Mouse (Mus musculus): Measurements from ENCODE around the gene H60c. TPM values are rescaled to one million over a fixed set of nuclear protein-coding genes. Genes with fewer than 3 reads are reported as not detected.

Gene H60c
- polyA plus RNA-seq (2011; ENCODE audit: insufficient read depth, insufficient read length, low replicate concordance, missing spikeins): not detected in 2 replicates

DNA sequence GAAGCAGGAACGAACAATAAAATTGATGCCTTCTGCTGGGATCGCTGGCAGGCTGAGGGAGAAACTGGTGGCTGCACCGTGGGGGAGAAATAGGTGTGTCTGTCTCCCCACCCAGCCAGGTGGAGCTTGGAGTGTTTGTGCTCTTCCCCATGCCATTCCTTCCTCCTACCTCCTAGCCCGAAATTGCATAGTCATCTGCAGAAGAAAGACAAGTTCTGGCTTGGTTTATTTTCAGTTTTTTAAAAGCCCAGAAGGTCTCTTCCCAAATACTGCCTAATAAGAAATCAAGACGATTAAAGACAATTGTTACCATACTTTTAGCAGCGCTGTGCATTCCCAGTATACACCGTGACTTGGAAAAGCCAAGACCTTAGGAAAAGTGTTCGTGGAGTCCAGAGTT, at the start of gene H60c:
H60c (minus strand) TSS at position 101 of the 400 bp plus-strand sequence.
- TF ChIP-seq POLR2A (IDR thresholded peaks at IDR 0.05; ENCODE audit: borderline replicate concordance, control insufficient read depth, low read depth, low read length): no peak
- TF ChIP-seq CTCF (IDR thresholded peaks at IDR 0.05; ENCODE audit: control insufficient read depth, insufficient read depth, low read length): no peak
- Histone ChIP-seq H3K27ac (ENCODE audit: control insufficient read depth, insufficient read depth, low read depth, low read length, poor library complexity) (no peak within 1 kb of the TSS), H3K4me3 (replicated peaks; ENCODE audit: control insufficient read depth, low read depth, low read length) (no peak within 1 kb of the TSS), H3K4me1 (ENCODE audit: control insufficient read depth, insufficient read depth, low read length) (no peaks in the 10 kb centered on the region)
- 63% methylated on average over 8 of the region's 8 CpGs for WGBS

DNA sequence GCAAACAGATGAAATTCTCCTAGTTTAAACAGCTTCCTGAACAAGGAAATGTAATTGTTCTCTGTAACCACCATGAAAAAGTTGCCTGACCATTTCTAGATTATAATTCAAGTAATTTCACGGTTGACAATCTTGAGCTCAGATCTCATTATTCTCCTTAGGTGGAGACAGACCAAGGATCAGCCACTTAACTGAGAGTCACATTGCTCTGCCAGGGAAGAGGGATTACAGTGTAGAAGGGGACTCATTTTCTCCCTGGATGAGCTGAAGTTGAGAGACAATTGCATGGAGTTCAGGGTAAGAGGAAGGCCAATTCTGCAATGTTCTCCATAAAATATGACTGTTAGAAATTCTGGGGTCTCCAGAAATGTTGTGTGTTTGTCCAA, 41.2 kb upstream of the H60c start:
- Histone ChIP-seq H3K4me1 (ENCODE audit: control insufficient read depth, insufficient read depth, low read length) (no peaks in the 10 kb centered on the region), H3K4me3 (replicated peaks; ENCODE audit: control insufficient read depth, low read depth, low read length) (no peak overlapping the region), H3K27ac (ENCODE audit: control insufficient read depth, insufficient read depth, low read depth, low read length, poor library complexity) (no peak overlapping the region)
- TF ChIP-seq CTCF (IDR thresholded peaks at IDR 0.05; ENCODE audit: control insufficient read depth, insufficient read depth, low read length) (no peak), POLR2A (IDR thresholded peaks at IDR 0.05; ENCODE audit: borderline replicate concordance, control insufficient read depth, low read depth, low read length) (no peak)
- 75% methylated on average over 1 of the region's 1 CpGs for WGBS

DNA sequence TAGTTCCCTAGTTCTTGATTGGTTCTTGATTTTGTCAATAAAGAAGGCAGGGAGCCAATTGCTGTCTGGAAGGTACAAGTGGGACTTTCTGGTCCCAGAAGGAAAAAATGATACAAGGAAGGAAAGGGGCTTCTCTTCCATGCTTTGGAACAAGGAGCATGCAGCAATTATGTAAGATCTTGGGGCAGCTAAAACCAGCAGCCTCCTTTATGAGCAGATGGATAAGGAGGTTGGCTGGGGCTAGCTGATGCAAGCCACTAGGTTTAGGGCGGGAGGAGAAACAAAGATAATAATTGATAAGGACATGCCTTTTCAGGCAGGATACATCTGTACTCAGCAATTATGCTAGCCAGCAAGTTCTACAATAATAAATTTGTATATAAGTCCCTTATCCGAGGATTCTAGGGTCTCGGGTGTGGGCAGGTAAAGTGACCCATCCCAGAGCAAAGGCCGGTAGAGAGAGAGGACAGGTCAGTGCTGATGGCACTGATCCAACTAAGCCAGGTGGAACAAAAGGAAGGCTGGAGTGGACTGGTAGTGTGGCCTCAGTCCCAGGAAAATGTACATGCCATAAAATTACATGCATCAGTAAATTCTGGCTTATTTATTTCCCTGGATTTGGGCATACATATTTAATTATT, 40.7 kb upstream of the H60c start:
- TF ChIP-seq POLR2A (IDR thresholded peaks at IDR 0.05; ENCODE audit: borderline replicate concordance, control insufficient read depth, low read depth, low read length): no peak
- no peak for TF ChIP-seq CTCF (IDR thresholded peaks at IDR 0.05; ENCODE audit: control insufficient read depth, insufficient read depth, low read length)
- H3K27ac ChIP-seq (ENCODE audit: control insufficient read depth, insufficient read depth, low read depth, low read length, poor library complexity): no peak overlapping the region
- no peaks in the 10 kb centered on the region for H3K4me1 ChIP-seq (ENCODE audit: control insufficient read depth, insufficient read depth, low read length)
- H3K4me3 ChIP-seq (replicated peaks; ENCODE audit: control insufficient read depth, low read depth, low read length): no peak overlapping the region
- 76% methylated on average over 4 of the region's 4 CpGs for WGBS

DNA sequence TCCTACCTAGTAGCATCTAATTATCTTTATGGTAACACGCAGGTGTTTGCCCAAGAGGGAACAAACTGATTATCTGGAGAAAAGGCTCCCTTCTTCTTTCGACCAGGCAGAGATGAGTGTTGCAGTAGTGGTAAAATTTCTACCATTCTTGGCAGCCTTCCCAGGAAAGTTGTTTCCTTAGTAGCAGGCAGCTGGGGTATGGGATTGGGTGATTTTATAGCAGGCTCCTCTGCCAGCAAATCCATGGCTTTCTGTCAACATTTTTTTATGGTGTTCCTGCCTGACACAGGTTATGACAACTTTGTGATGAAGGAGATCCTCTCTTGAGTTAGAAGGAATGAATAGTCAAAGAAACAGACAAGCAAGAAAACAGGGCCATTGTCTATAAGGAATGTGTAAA, 40.2 kb upstream of the H60c start:
- H3K4me3 ChIP-seq (replicated peaks; ENCODE audit: control insufficient read depth, low read depth, low read length): no peak overlapping the region
- 21% methylated on average over 2 of the region's 2 CpGs for WGBS
- no peak overlapping the region for H3K27ac ChIP-seq (ENCODE audit: control insufficient read depth, insufficient read depth, low read depth, low read length, poor library complexity)
- no peaks in the 10 kb centered on the region for H3K4me1 ChIP-seq (ENCODE audit: control insufficient read depth, insufficient read depth, low read length)
- TF ChIP-seq POLR2A (IDR thresholded peaks at IDR 0.05; ENCODE audit: borderline replicate concordance, control insufficient read depth, low read depth, low read length) (no peak), CTCF (IDR thresholded peaks at IDR 0.05; ENCODE audit: control insufficient read depth, insufficient read depth, low read length) (no peak)

DNA sequence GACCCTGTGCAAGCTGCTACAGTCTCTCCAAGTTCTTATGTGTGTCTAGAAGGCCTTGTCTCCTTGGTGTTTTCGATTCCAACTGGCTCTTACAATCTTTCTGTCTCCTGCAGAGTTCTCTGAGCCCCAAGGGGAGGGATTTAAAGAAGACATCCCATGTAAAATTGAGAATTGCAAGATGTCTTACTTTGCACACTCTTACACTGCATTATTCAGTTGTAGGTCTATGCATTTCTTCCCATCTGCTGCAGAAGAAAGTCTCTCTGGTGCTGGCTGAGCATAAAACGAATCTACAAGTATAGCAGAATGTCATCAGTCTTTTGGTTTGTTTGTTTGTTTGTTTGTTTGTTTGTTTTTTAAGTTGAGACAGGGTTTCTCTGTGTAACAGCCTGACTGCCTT, 26.4 kb upstream of the H60c start:
- 57% methylated on average over 2 of the region's 2 CpGs for WGBS

DNA sequence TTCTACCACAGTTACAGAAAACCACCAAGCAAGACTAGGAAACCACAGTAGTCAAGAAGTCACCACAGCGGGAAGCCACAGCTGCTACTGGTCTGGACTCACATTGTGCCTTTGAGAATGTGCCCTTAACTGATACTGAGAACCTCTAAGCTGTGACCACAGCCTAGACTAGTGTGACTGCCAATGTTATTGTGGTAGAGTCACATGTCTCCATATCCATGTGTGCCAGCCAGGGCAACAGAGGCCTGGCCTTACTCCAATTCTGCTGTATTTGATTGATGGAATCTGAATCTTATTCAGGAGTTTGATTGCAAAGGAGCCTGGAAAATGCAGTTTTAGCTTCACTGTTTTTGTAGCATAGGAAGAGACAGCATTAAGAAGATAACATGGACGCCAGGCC, 13.5 kb upstream of the H60c start:
- Histone ChIP-seq H3K4me1 (ENCODE audit: control insufficient read depth, insufficient read depth, low read length) (no peaks in the 10 kb centered on the region), H3K4me3 (replicated peaks; ENCODE audit: control insufficient read depth, low read depth, low read length) (no peak overlapping the region), H3K27ac (ENCODE audit: control insufficient read depth, insufficient read depth, low read depth, low read length, poor library complexity) (no peak overlapping the region)
- WGBS: 3% methylated on average over 2 of the region's 2 CpGs
- no peak for TF ChIP-seq POLR2A (IDR thresholded peaks at IDR 0.05; ENCODE audit: borderline replicate concordance, control insufficient read depth, low read depth, low read length)
- TF ChIP-seq CTCF (IDR thresholded peaks at IDR 0.05; ENCODE audit: control insufficient read depth, insufficient read depth, low read length): no peak

More for the DNA sequence above, 26.4 kb upstream of the H60c start:
- no peak overlapping the region for H3K4me3 ChIP-seq (replicated peaks; ENCODE audit: control insufficient read depth, low read depth, low read length)
- H3K4me1 ChIP-seq (ENCODE audit: control insufficient read depth, insufficient read depth, low read length): no peaks in the 10 kb centered on the region
- no peak overlapping the region for H3K27ac ChIP-seq (ENCODE audit: control insufficient read depth, insufficient read depth, low read depth, low read length, poor library complexity)
- TF ChIP-seq POLR2A (IDR thresholded peaks at IDR 0.05; ENCODE audit: borderline replicate concordance, control insufficient read depth, low read depth, low read length) (no peak), CTCF (IDR thresholded peaks at IDR 0.05; ENCODE audit: control insufficient read depth, insufficient read depth, low read length) (no peak)

DNA sequence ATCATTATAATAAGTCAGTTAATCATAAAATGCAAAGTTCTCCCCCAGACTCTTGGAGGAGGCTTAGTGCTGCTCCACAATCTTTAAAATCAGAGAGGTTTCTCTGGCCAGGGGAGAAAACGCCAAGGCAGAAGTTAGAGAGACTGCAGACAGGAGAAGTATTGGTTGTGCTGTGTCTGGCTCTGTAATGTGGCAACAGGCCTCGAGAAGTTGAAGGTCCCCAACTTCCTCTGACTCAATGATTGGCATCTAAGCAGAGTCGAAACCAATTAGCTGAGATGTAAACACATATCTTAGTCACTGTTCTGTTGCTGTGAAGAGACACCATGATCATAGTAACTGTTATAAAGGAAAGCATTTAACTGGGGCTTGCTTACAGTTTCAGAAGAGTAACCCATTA, 6.5 kb upstream of the H60c start:
- Histone ChIP-seq H3K4me3 (replicated peaks; ENCODE audit: control insufficient read depth, low read depth, low read length) (no peak overlapping the region), H3K4me1 (ENCODE audit: control insufficient read depth, insufficient read depth, low read length) (no peaks in the 10 kb centered on the region; the same call in none of the 2 replicates), H3K27ac (ENCODE audit: control insufficient read depth, insufficient read depth, low read depth, low read length, poor library complexity) (peak overlapping the region; percentile 54; the same call in 1 of the 2 replicates)
- 6% methylated on average over 3 of the region's 3 CpGs for WGBS
- no peak for TF ChIP-seq POLR2A (IDR thresholded peaks at IDR 0.05; ENCODE audit: borderline replicate concordance, control insufficient read depth, low read depth, low read length)

DNA sequence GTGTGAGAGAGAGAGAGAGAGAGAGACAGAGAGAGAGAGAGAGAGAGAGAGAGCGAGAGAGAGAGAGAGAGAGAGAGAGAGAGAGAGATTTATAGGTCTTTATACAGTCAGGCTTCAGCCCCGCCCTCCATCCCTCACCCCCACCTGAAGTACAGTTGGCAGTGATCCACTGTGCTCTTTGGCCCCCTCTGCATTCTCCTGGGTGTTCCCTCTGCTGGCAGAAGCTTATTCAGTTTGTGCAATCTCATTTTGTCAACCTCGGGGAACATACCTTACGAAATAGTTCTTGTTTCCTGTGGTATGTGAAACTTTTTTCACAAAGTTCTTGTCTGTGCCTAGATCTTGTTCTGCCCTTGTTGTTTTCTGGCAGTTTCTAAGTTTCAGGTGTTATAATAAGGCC, 3.5 kb upstream of the H60c start:
- TF ChIP-seq CTCF (IDR thresholded peaks at IDR 0.05; ENCODE audit: control insufficient read depth, insufficient read depth, low read length) (no peak), POLR2A (IDR thresholded peaks at IDR 0.05; ENCODE audit: borderline replicate concordance, control insufficient read depth, low read depth, low read length) (no peak)
- WGBS: 6% methylated on average over 3 of the region's 4 CpGs
- Histone ChIP-seq H3K4me3 (replicated peaks; ENCODE audit: control insufficient read depth, low read depth, low read length) (no peak overlapping the region), H3K4me1 (ENCODE audit: control insufficient read depth, insufficient read depth, low read length) (no peaks in the 10 kb centered on the region; the same call in none of the 2 replicates), H3K27ac (ENCODE audit: control insufficient read depth, insufficient read depth, low read depth, low read length, poor library complexity) (no peak overlapping the region)

DNA sequence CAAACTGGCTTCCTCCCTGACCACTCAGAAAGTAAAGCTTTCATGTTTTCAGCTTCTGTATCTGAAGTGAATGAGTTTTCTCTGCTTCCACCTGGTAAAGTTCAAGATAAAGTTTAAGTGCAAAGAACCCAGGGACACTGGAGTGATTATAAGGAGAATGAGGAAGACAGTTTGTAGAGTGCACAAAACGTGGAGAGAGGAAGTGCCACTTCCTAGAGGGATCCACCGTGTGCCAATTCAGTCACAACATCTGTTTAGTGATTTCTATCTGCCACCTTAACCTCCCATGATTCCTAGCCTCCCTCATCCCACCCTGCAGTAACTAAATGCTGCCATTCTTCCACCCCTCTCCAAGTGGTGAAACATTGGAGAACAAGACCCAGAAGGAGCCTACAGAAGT, 842 bp downstream of the H60c start:
- TF ChIP-seq CTCF (IDR thresholded peaks at IDR 0.05; ENCODE audit: control insufficient read depth, insufficient read depth, low read length) (no peak), POLR2A (IDR thresholded peaks at IDR 0.05; ENCODE audit: borderline replicate concordance, control insufficient read depth, low read depth, low read length) (no peak)
- H3K4me1 ChIP-seq (ENCODE audit: control insufficient read depth, insufficient read depth, low read length): no peaks in the 10 kb centered on the region
- WGBS: 0% methylated on average over 2 of the region's 2 CpGs
- H3K4me3 ChIP-seq (replicated peaks; ENCODE audit: control insufficient read depth, low read depth, low read length): no peak overlapping the region
- H3K27ac ChIP-seq (ENCODE audit: control insufficient read depth, insufficient read depth, low read depth, low read length, poor library complexity): no peak overlapping the region

All from bone marrow, adult 2 months (tissue).